In genomic region chr1:13980273-13980672, GRCm38 (mm10) we compare ENCODE assay signal across 35 mouse cellular contexts.
DNase-seq lines count a peak whose midpoint lies in the region; ATAC-seq and TF ChIP-seq lines count a peak whose summit lies in the region.
"Had no signal": no experiment of that assay in that cellular context is flagged by ENCODE, and none has a peak within 500 bp of the region (broad histone marks: within the 10 kb centered on the region; RNA-seq: fewer than 3 reads in every experiment).

No protein-coding gene starts in this region.

- H3K9me3 ChIP-seq in lung, postnatal 0 days (ENCODE audit: low read length): no peaks in the 10 kb centered on the region
- H3K9me3 ChIP-seq: heart, embryonic 13.5 days; hindbrain, embryonic 10.5 days; kidney, embryonic 15.5 days; limb, embryonic 13.5 days; liver, embryonic 13.5 days; midbrain, embryonic 10.5 days; midbrain, embryonic 15.5 days; neural tube, embryonic 13.5 days had no signal

- H3K9ac ChIP-seq in lung, postnatal 0 days (replicated peaks; ENCODE audit: low read depth): no peak overlapping the region
- H3K9ac ChIP-seq: heart, embryonic 13.5 days; kidney, embryonic 15.5 days; limb, embryonic 13.5 days; liver, embryonic 13.5 days; lung, embryonic 14.5 days; midbrain, embryonic 15.5 days; neural tube, embryonic 13.5 days had no signal

- no peak overlapping the region for H3K4me2 ChIP-seq in lung, postnatal 0 days (replicated peaks; ENCODE audit: low read depth, low read length)
- H3K4me2 ChIP-seq: heart, embryonic 13.5 days; kidney, embryonic 15.5 days; limb, embryonic 13.5 days; liver, embryonic 13.5 days; lung, embryonic 14.5 days; midbrain, embryonic 15.5 days; neural tube, embryonic 13.5 days had no signal

- TF ChIP-seq CTCF in lung, postnatal 0 days (IDR thresholded peaks at IDR 0.05): no peak

- no peaks in the 10 kb centered on the region for H3K36me3 ChIP-seq in lung, postnatal 0 days (ENCODE audit: insufficient read depth, low read length)
- no peaks in the 10 kb centered on the region for H3K36me3 ChIP-seq in splenic B cell, adult 2 months (ENCODE audit: control insufficient read depth, insufficient read depth, low read length, poor library complexity, severe bottlenecking)
- H3K36me3 ChIP-seq: heart, embryonic 13.5 days; hindbrain, embryonic 10.5 days; kidney, embryonic 15.5 days; limb, embryonic 13.5 days; liver, embryonic 13.5 days; midbrain, embryonic 10.5 days; midbrain, embryonic 15.5 days; neural tube, embryonic 13.5 days had no signal

- H3K27ac ChIP-seq in lung, postnatal 0 days (ENCODE audit: low read length): no peak overlapping the region
- H3K27ac ChIP-seq: heart, adult 2 months; heart, embryonic 13.5 days; hindbrain, embryonic 10.5 days; kidney, embryonic 15.5 days; limb, embryonic 13.5 days; liver, embryonic 13.5 days; macrophage; midbrain, embryonic 10.5 days; midbrain, embryonic 15.5 days; neural tube, embryonic 13.5 days; stomach, postnatal 0 days had no signal

- no peaks in the 10 kb centered on the region for H3K4me1 ChIP-seq in lung, postnatal 0 days (ENCODE audit: insufficient read depth, low read depth, low read length)
- H3K4me1 ChIP-seq: heart, embryonic 13.5 days; hindbrain, embryonic 10.5 days; kidney, embryonic 15.5 days; limb, embryonic 13.5 days; liver, embryonic 13.5 days; midbrain, embryonic 10.5 days; midbrain, embryonic 15.5 days; neural tube, embryonic 13.5 days had no signal

- no peak overlapping the region for H3K4me3 ChIP-seq in lung, postnatal 0 days (ENCODE audit: low read depth, low read length)
- H3K4me3 ChIP-seq: erythroblast, embryonic 14.5 days; heart, adult 2 months; heart, embryonic 13.5 days; hindbrain, embryonic 10.5 days; kidney, embryonic 15.5 days; limb, embryonic 13.5 days; liver, embryonic 13.5 days; midbrain, embryonic 10.5 days; midbrain, embryonic 15.5 days; myocyte; neural tube, embryonic 13.5 days had no signal

- H3K27me3 ChIP-seq in lung, postnatal 0 days (replicated peaks; ENCODE audit: insufficient read depth, low read length): no peaks in the 10 kb centered on the region
- H3K27me3 ChIP-seq in splenic B cell, adult 2 months (ENCODE audit: control insufficient read depth, insufficient read depth, low read length, poor library complexity, severe bottlenecking): no peaks in the 10 kb centered on the region
- H3K27me3 ChIP-seq: heart, embryonic 13.5 days; kidney, embryonic 15.5 days; limb, embryonic 13.5 days; liver, embryonic 13.5 days; midbrain, embryonic 15.5 days; neural tube, embryonic 13.5 days had no signal

- TF ChIP-seq EP300 in lung, postnatal 0 days (IDR thresholded peaks at IDR 0.05): no peak

- WGBS in lung, postnatal 0 days: 86% methylated on average over 6 of the region's 6 CpGs

- ATAC-seq in lung, postnatal 0 days: no peak
- ATAC-seq in megakaryocyte, adult 5-6 weeks (ENCODE audit: poor library complexity, severe bottlenecking): peak; percentile 80
- ATAC-seq: CD4-positive, CD25-positive, alpha-beta regulatory T cell, adult 4 months; hindbrain, embryonic 16.5 days; midbrain, embryonic 15.5 days had no signal

- peak; percentile 6 for DNase-seq in lung, postnatal 0 days (ENCODE audit: low spot score)
- no peak for DNase-seq in lung, postnatal 10 days
- DNase-seq in spleen, postnatal 36 days (ENCODE audit: low spot score in 2 of 2): peak; percentile 66 to 69
- no peak for DNase-seq in spleen, adult 12 weeks (ENCODE audit: low spot score)
- DNase-seq in splenic B cell, adult 2 months (ENCODE audit: low read depth, low spot score): peak; percentile 77
- DNase-seq in neural tube, embryonic 10.5 days (ENCODE audit: extremely low spot score, low spot score): no peak
- no peak for DNase-seq in retina, embryonic 14.5 days (ENCODE audit: low spot score)
- DNase-seq: adrenal gland, postnatal 25 days; cerebellum, adult 18-20 months; cerebellum, postnatal 10 days; gastrocnemius, postnatal 36 days; heart, adult 2 months; heart, postnatal 10 days; kidney, adult 18-20 months; kidney, postnatal 4 days; liver, embryonic 13.5 days; lung, embryonic 14.5 days; retina, postnatal 1 day; right cerebral cortex, postnatal 14 days; thymus, adult 18-20 months; thymus, postnatal 25 days had no signal

Comparison
In these comparisons a context has a peak if more than half of its experiments do, and no peak if none do; other contexts are left out.
1. DNase-seq: peak in lung, postnatal 0 days (single experiment), spleen, postnatal 36 days (2 of 2) and splenic B cell, adult 2 months (single experiment); none in lung, postnatal 10 days (single experiment), spleen, adult 12 weeks (single experiment), neural tube, embryonic 10.5 days (single experiment) and retina, embryonic 14.5 days (single experiment).